13 mouse cellular contexts compared by ENCODE assay signal in genomic region chr13:107059460-107059859, GRCm38 (mm10). TPM values are rescaled to one million over a fixed set of nuclear protein-coding genes. Genes with fewer than 3 reads are reported as not detected.
DNase-seq lines count a peak whose midpoint lies in the region; ATAC-seq lines count a peak whose summit lies in the region.
"Had no signal": no experiment of that assay in that cellular context is flagged by ENCODE, and none has a peak within 500 bp of the region (broad histone marks: within the 10 kb centered on the region; RNA-seq: fewer than 3 reads in every experiment).

No protein-coding gene starts in this region.

- ATAC-seq in frontal cortex, adult (ENCODE audit: low TSS enrichment) = peak; percentile 41
- peak; percentile 57 to 75 for ATAC-seq in hematopoietic stem cell, adult 5-6 weeks (replicated peaks in 1 of 2; ENCODE audit: insufficient read depth in 1 of 2, low FRiP score in 2 of 2, low TSS enrichment in 1 of 2, low read depth in 1 of 2, poor library complexity in 2 of 2, severe bottlenecking in 2 of 2)
- ATAC-seq in neutrophil, adult 5-6 weeks (ENCODE audit: extremely low read depth, insufficient number of reproducible peaks, low FRiP score, poor library complexity, severe bottlenecking) = peak; percentile 77
- ATAC-seq: liver, embryonic 12.5 days had no signal

- no peak for DNase-seq in frontal cortex, postnatal 14 days (ENCODE audit: low spot score in 2 of 2)
- peak; percentile 95 for DNase-seq in 416B (ENCODE audit: low read depth)
- no peak for DNase-seq in embryo, embryonic 10.5 days (ENCODE audit: low spot score)
- DNase-seq in ovary, adult 18-20 months (ENCODE audit: low spot score) = no peak
- DNase-seq in layer of hippocampus, postnatal 25 days (ENCODE audit: extremely low spot score in 1 of 2, low spot score in 1 of 2) = no peak
- DNase-seq: adrenal gland, postnatal 36 days; cerebellum, adult 18-20 months; kidney, adult 2 months; retina, postnatal 1 day had no signal

RNA-seq across cellular contexts. Expression of gene Kif2a, which starts 37.5 kb away (rescaled TPM):
- 25.0 and 41.1 TPM in 2 replicates for total RNA-seq in hematopoietic stem cell, adult 5-6 weeks (2017)
- total RNA-seq in neutrophil, adult 5-6 weeks (2017) = 24.7 and 36.9 TPM in 2 replicates
- 100 to 1,000 TPM; 116 to 128 TPM for total RNA-seq in layer of hippocampus, postnatal 25 days (2021)
